9 mouse cellular contexts compared by ENCODE assay signal in the genomic region with DNA sequence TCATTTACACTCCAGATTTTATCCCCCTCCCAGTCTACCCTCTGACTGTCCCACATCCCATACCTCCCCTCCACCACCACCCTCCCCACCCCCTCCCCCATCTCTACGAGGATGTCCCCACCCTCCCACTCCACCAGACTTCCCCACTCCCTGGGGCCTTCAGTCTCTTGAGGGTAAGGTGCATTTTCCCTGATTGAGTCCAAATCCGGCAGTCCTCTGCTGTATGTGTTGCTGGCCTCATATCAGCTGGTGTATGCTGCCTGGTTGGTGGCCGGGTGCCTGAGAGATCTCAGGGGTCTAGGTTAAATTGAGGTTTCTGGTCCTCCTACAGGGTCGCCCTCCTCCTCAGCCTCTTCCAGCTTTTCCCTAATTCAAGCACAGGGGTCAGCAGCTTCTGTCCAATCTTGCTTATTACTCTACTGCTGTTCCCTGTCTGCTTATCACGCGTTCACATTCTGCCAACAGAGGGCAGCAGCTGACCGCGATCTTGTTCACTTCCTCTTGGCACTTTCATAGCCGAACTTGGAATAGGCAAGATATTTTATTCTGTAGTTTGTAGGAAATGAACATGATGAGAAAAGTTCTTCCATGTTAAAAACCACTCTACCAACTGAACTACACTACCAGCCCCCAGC. TPM values are rescaled to one million over a fixed set of nuclear protein-coding genes. Genes with fewer than 3 reads are reported as not detected.
DNase-seq lines count a peak whose midpoint lies in the region; ATAC-seq and TF ChIP-seq lines count a peak whose summit lies in the region.
"Had no signal": no experiment of that assay in that cellular context is flagged by ENCODE, and none has a peak within 500 bp of the region (broad histone marks: within the 10 kb centered on the region; RNA-seq: fewer than 3 reads in every experiment).

No protein-coding gene starts in this region.

- TF ChIP-seq CTCF in liver, embryonic 14.5 days (IDR thresholded peaks at IDR 0.05; ENCODE audit: low read depth) = peak; percentile 85

- peak; percentile 60 to 70 for DNase-seq in CD8-positive naive resting alpha-beta T cell, adult 2 months (ENCODE audit: low read depth in 2 of 2, low spot score in 2 of 2)
- DNase-seq in brain, embryonic 18.5 days (ENCODE audit: low read depth, low spot score) = peak; percentile 36
- DNase-seq in forebrain, embryonic 10.5 days (ENCODE audit: extremely low spot score, low spot score) = peak; percentile 71
- DNase-seq in heart, postnatal 10 days = peak; percentile 83 to 91
- peak; percentile 84 to 93 for DNase-seq in kidney, postnatal 25 days
- DNase-seq in liver, embryonic 14.5 days (ENCODE audit: low read depth in 3 of 3, low spot score in 3 of 3) = peak; percentile 49 to 58 (median 51)
- peak; percentile 87 for DNase-seq in testis, postnatal 10 days (ENCODE audit: low spot score)

- 0 out of 2 replicates have a peak, but pooled peaks have one; percentile 18 for ATAC-seq in liver, embryonic 14.5 days (ENCODE audit: insufficient read depth)
- ATAC-seq in neural tube, embryonic 14.5 days (ENCODE audit: low read depth) = peak; percentile 74; the same call in 1 of the 2 replicates

- no peak overlapping the region for H3K4me3 ChIP-seq in forebrain, embryonic 10.5 days
- H3K4me3 ChIP-seq in liver, embryonic 14.5 days (ENCODE audit: insufficient read depth in 1 of 2, low read depth in 2 of 2, low read length in 2 of 2) = no peak overlapping the region
- H3K4me3 ChIP-seq in neural tube, embryonic 14.5 days (ENCODE audit: low read depth, low read length) = no peak overlapping the region
- H3K4me3 ChIP-seq: erythroblast, embryonic 14.5 days had no signal

- H3K9me3 ChIP-seq in forebrain, embryonic 10.5 days = no peaks in the 10 kb centered on the region
- H3K9me3 ChIP-seq in liver, embryonic 14.5 days (ENCODE audit: control insufficient read depth, low read length) = no peaks in the 10 kb centered on the region
- no peaks in the 10 kb centered on the region for H3K9me3 ChIP-seq in neural tube, embryonic 14.5 days (ENCODE audit: control insufficient read depth, low read length)

- H3K9ac ChIP-seq in liver, embryonic 14.5 days (replicated peaks) = no peak overlapping the region
- no peak overlapping the region for H3K9ac ChIP-seq in neural tube, embryonic 14.5 days (replicated peaks; ENCODE audit: low read depth, low read length)

- no peak overlapping the region for H3K4me2 ChIP-seq in liver, embryonic 14.5 days (ENCODE audit: low read depth)
- no peak overlapping the region for H3K4me2 ChIP-seq in neural tube, embryonic 14.5 days (ENCODE audit: low read depth, low read length)

- no peak overlapping the region for H3K27ac ChIP-seq in forebrain, embryonic 10.5 days
- no peak overlapping the region for H3K27ac ChIP-seq in liver, embryonic 14.5 days
- no peak overlapping the region for H3K27ac ChIP-seq in neural tube, embryonic 14.5 days (ENCODE audit: low read depth, low read length)

- H3K4me1 ChIP-seq in forebrain, embryonic 10.5 days = no peaks in the 10 kb centered on the region
- peaks cover 0 to 6% of the 10 kb centered on the region in 2 experiments; a peak in 3 of 4 replicates for H3K4me1 ChIP-seq in liver, embryonic 14.5 days (replicated peaks; ENCODE audit: control insufficient read depth in 2 of 2, insufficient read depth in 2 of 2, low read length in 1 of 2)
- H3K4me1 ChIP-seq in neural tube, embryonic 14.5 days (ENCODE audit: control insufficient read depth, insufficient read depth, low read length) = no peaks in the 10 kb centered on the region

- no peaks in the 10 kb centered on the region for H3K27me3 ChIP-seq in forebrain, embryonic 10.5 days (ENCODE audit: poor library complexity, severe bottlenecking)
- H3K27me3 ChIP-seq in liver, embryonic 14.5 days (ENCODE audit: control insufficient read depth, insufficient read depth, low read length) = no peaks in the 10 kb centered on the region
- H3K27me3 ChIP-seq in neural tube, embryonic 14.5 days (ENCODE audit: control insufficient read depth, insufficient read depth, low read length) = no peaks in the 10 kb centered on the region

- 23% methylated on average over 9 of the region's 9 CpGs for WGBS in forebrain, embryonic 10.5 days
- WGBS in liver, embryonic 14.5 days (ENCODE audit: insufficient replicate concordance) = 12% methylated on average over 9 of the region's 9 CpGs
- WGBS in neural tube, embryonic 14.5 days = 21% methylated on average over 9 of the region's 9 CpGs

- no peaks in the 10 kb centered on the region for H3K36me3 ChIP-seq in forebrain, embryonic 10.5 days (replicated peaks)
- no peaks in the 10 kb centered on the region for H3K36me3 ChIP-seq in liver, embryonic 14.5 days (replicated peaks; ENCODE audit: control insufficient read depth, insufficient read depth, low read depth)
- H3K36me3 ChIP-seq in neural tube, embryonic 14.5 days (ENCODE audit: control insufficient read depth, insufficient read depth, low read length) = no peaks in the 10 kb centered on the region

- TF ChIP-seq EP300 in liver, embryonic 14.5 days (IDR thresholded peaks at IDR 0.05; ENCODE audit: low read depth) = no peak

- intact Hi-C loops in heart, postnatal 10 days (cut with DNase I) = loop anchor here (1.0 to 5.0 kb wide), 4 partner anchors 48 to 548 kb away; no protein-coding TSS in a partner anchor

RNA-seq across cellular contexts. Expression of gene Aco1, which starts 8.3 kb away (rescaled TPM):
- polyA plus RNA-seq in forebrain, embryonic 10.5 days (2016; fragmentation: Nextera tagmentation; extraction: Ambion mirVana) = 53.3 and 54.3 TPM in 2 replicates
- total RNA-seq in heart, postnatal 10 days (2021) = 10 to 100 TPM; 43.7 to 45.9 TPM
- polyA plus RNA-seq in liver, embryonic 14.5 days (2012; rRNA removed) = 14.5 and 16.0 TPM in 2 replicates
- polyA plus RNA-seq in liver, embryonic 14.5 days (2014; fragmentation: Nextera tagmentation; extraction: Ambion mirVana) = 21.0 and 23.9 TPM in 2 replicates
- polyA plus RNA-seq in neural tube, embryonic 14.5 days (2014; fragmentation: Nextera tagmentation; extraction: Ambion mirVana) = 41.8 and 48.3 TPM in 2 replicates

Comparison
In these comparisons a context has a peak if more than half of its experiments do, and no peak if none do; other contexts are left out.
1. DNase-seq: peak in every context shown above with its lines; median percentile 88 in kidney, postnatal 25 days; 87 in heart, postnatal 10 days; 87 in testis, postnatal 10 days; 71 in forebrain, embryonic 10.5 days; 65 in CD8-positive naive resting alpha-beta T cell, adult 2 months; 51 in liver, embryonic 14.5 days; 36 in brain, embryonic 18.5 days.